Mouse (Mus musculus) left cerebral cortex, postnatal 14 days (tissue): Measurements from ENCODE around the gene Tulp4. TPM values are rescaled to one million over a fixed set of nuclear protein-coding genes. Genes with fewer than 3 reads are reported as not detected.

Experiments used
- microRNA-seq, 2 experiments: library from miRNA; unstranded; fragments of <30 nt; microRNA quantifications; one replicate each; pipeline ENCODE4 v1.2.0; 2022
- total RNA-seq, 2 experiments: library from RNA; stranded (reverse); gene quantifications; 2 replicates each; pipeline ENCODE4 v1.2.3; 2021

The Tulp4 gene
- total RNA-seq, 2 experiments from 2014 or later = 236 to 261 TPM

Small RNA genes within 50 kb of the gene (microRNA-seq; reads per million reads assigned to microRNA genes)
- gene Gm22774 = 0 reads per million in 2 experiments

Other genes starting within 250 kb of the Tulp4 start
- gene Synj2, start 165.2 kb upstream of the Tulp4 start, total RNA-seq = 10 to 100 TPM; 60.1 to 64.4 TPM
- 10 to 100 TPM; 15.5 to 16.3 TPM for gene Serac1, start 26.7 kb upstream of the Tulp4 start, total RNA-seq
- 100 to 1,000 TPM; 140 to 152 TPM for gene Gtf2h5, start 26.7 kb upstream of the Tulp4 start, total RNA-seq
- gene Tmem181a, start 150.4 kb downstream of the Tulp4 start, total RNA-seq = 10 to 100 TPM; 93.1 to 93.7 TPM
- 10 to 100 TPM; 14.9 to 16.2 TPM for gene Dynlt1a, start 211.1 kb downstream of the Tulp4 start, total RNA-seq